Mouse (Mus musculus) cerebellum, postnatal 4 days (tissue): ENCODE data around the gene Megf11.
"Not testable (repeated sequence)": the region's sequence is repeated elsewhere in the genome, so short reads cannot be mapped to it uniquely, and the experiment has no call there.

ENCODE experiments used
- DNase-seq, 2 experiments: peaks; one replicate each; pipeline ENCODE4 v3.0.0; 2022; ENCODE audit warnings: low spot score in 2 of 2, mixed read lengths in 1 of 2

The Megf11 gene

GRCm38 (mm10) chr9:64697006-64697405 is 311.6 kb downstream of the Megf11 start:
- no peak for DNase-seq

GRCm38 (mm10) chr9:64697677-64698076 is 312.3 kb downstream of the Megf11 start:
- DNase-seq: no peak

- no peak for DNase-seq
Observed at GRCm38 (mm10) chr9:64698586-64698985, 313.2 kb downstream of the Megf11 start.

- no peak for DNase-seq
Observed at GRCm38 (mm10) chr9:64700451-64701311, 315.3 kb downstream of the Megf11 start.

- DNase-seq: no peak
Observed at GRCm38 (mm10) chr9:64701651-64702050, 316.2 kb downstream of the Megf11 start.

GRCm38 (mm10) chr9:64702391-64702790 is 317.0 kb downstream of the Megf11 start:
- no peak for DNase-seq

- DNase-seq: no peak
Observed at GRCm38 (mm10) chr9:64702937-64703336, 317.5 kb downstream of the Megf11 start.

- no peak for DNase-seq
Observed at GRCm38 (mm10) chr9:64703420-64703965, 318.1 kb downstream of the Megf11 start.

- DNase-seq: no peak
Observed at GRCm38 (mm10) chr9:64704073-64704840, 318.8 kb downstream of the Megf11 start.

- not testable (repeated sequence) for DNase-seq
Observed at GRCm38 (mm10) chr9:64710291-64710690, 324.9 kb downstream of the Megf11 start.

GRCm38 (mm10) chr9:64719526-64720163 is 334.2 kb downstream of the Megf11 start:
- DNase-seq: no peak

- no peak for DNase-seq
Observed at GRCm38 (mm10) chr9:64726454-64726853, 341.0 kb downstream of the Megf11 start.

- DNase-seq: no peak
Observed at GRCm38 (mm10) chr9:64731029-64731560, 345.7 kb downstream of the Megf11 start.

- no peak for DNase-seq
Observed at GRCm38 (mm10) chr9:64734166-64734565, 348.7 kb downstream of the Megf11 start.

- not testable (repeated sequence) for DNase-seq
Observed at GRCm38 (mm10) chr9:64734992-64735391, 349.6 kb downstream of the Megf11 start.

GRCm38 (mm10) chr9:64736076-64736638 is 350.7 kb downstream of the Megf11 start:
- DNase-seq: no peak

- DNase-seq: peak; percentile 24 to 38
Observed at GRCm38 (mm10) chr9:64736639-64737405, 351.4 kb downstream of the Megf11 start.

- DNase-seq: peak; percentile 89 to 94
Observed at GRCm38 (mm10) chr9:64737406-64738201, 352.2 kb downstream of the Megf11 start, which contains the start of gene Rab11a. Gene Rab11a (minus strand): TSS chr9:64737758.

- no peak for DNase-seq
Observed at GRCm38 (mm10) chr9:64739001-64739400, 353.6 kb downstream of the Megf11 start.

GRCm38 (mm10) chr9:64742453-64742852 is 357.0 kb downstream of the Megf11 start:
- DNase-seq: no peak
